In genomic region chr7:144316797-144317196, GRCm38 (mm10) we compare ENCODE assay signal across 10 mouse cellular contexts.
DNase-seq lines count a peak whose midpoint lies in the region; ATAC-seq lines count a peak whose summit lies in the region.
"Had no signal": no experiment of that assay in that cellular context is flagged by ENCODE, and none has a peak within 500 bp of the region (broad histone marks: within the 10 kb centered on the region; RNA-seq: fewer than 3 reads in every experiment).

No protein-coding gene starts in this region.

- no peak overlapping the region for H3K4me3 ChIP-seq in midbrain, embryonic 16.5 days (ENCODE audit: low read depth, low read length)
- no peak overlapping the region for H3K4me3 ChIP-seq in heart, embryonic 11.5 days (ENCODE audit: low read depth, low read length)
- H3K4me3 ChIP-seq: embryonic facial prominence, embryonic 12.5 days had no signal

- 15% methylated on average over 10 of the region's 10 CpGs for WGBS in midbrain, embryonic 16.5 days
- 36% methylated on average over 10 of the region's 10 CpGs for WGBS in heart, embryonic 11.5 days (ENCODE audit: insufficient replicate concordance)

- H3K27me3 ChIP-seq in midbrain, embryonic 16.5 days (ENCODE audit: control insufficient read depth, insufficient read depth, low read depth, low read length) = no peaks in the 10 kb centered on the region
- H3K27me3 ChIP-seq in heart, embryonic 11.5 days (ENCODE audit: control insufficient read depth, insufficient read depth, low read length) = no peaks in the 10 kb centered on the region
- H3K27me3 ChIP-seq: embryonic facial prominence, embryonic 12.5 days had no signal

- peaks cover 14% of the 10 kb centered on the region for H3K4me1 ChIP-seq in midbrain, embryonic 16.5 days (ENCODE audit: control insufficient read depth, insufficient read depth, low read length)
- no peaks in the 10 kb centered on the region for H3K4me1 ChIP-seq in heart, embryonic 11.5 days (ENCODE audit: control insufficient read depth, insufficient read depth, low read length)
- H3K4me1 ChIP-seq: embryonic facial prominence, embryonic 12.5 days had no signal

- H3K9ac ChIP-seq in midbrain, embryonic 16.5 days (ENCODE audit: low read depth, low read length) = 0 out of 2 replicates have a peak overlapping the region, but pooled peaks have one; percentile 4
- H3K9ac ChIP-seq in heart, embryonic 11.5 days (ENCODE audit: low read depth, low read length) = no peak overlapping the region
- H3K9ac ChIP-seq: embryonic facial prominence, embryonic 12.5 days; liver, embryonic 14.5 days had no signal

- H3K36me3 ChIP-seq in midbrain, embryonic 16.5 days (ENCODE audit: control insufficient read depth, insufficient read depth, low read length) = no peaks in the 10 kb centered on the region
- H3K36me3 ChIP-seq in heart, embryonic 11.5 days (ENCODE audit: control insufficient read depth, insufficient read depth, low read length) = no peaks in the 10 kb centered on the region
- H3K36me3 ChIP-seq: embryonic facial prominence, embryonic 12.5 days had no signal

- peak; percentile 74 for DNase-seq in layer of hippocampus, adult 11-12 months (ENCODE audit: low spot score)
- DNase-seq in layer of hippocampus, adult 9-10 months (ENCODE audit: low spot score) = no peak
- peak; percentile 84 for DNase-seq in layer of hippocampus, adult 9-11 months
- DNase-seq in urinary bladder, postnatal 14 days (ENCODE audit: low spot score) = no peak
- DNase-seq in lung, postnatal 36 days = no peak
- DNase-seq in lung, postnatal 25 days (ENCODE audit: low spot score) = no peak

- peak overlapping the region; percentile 26; the same call in 1 of the 2 replicates for H3K27ac ChIP-seq in midbrain, embryonic 16.5 days (ENCODE audit: low read length)
- no peak overlapping the region for H3K27ac ChIP-seq in heart, embryonic 11.5 days (ENCODE audit: low read depth, low read length)
- H3K27ac ChIP-seq: embryonic facial prominence, embryonic 12.5 days; liver, embryonic 14.5 days had no signal

- H3K4me2 ChIP-seq in midbrain, embryonic 16.5 days (ENCODE audit: low read length) = no peak overlapping the region
- no peak overlapping the region for H3K4me2 ChIP-seq in heart, embryonic 11.5 days
- H3K4me2 ChIP-seq: embryonic facial prominence, embryonic 12.5 days had no signal

- ATAC-seq in midbrain, embryonic 16.5 days = peak; percentile 47; the same call in 1 of the 2 replicates
- no peak for ATAC-seq in heart, embryonic 11.5 days (replicated peaks; ENCODE audit: insufficient number of reproducible peaks, low FRiP score, low TSS enrichment)

- H3K9me3 ChIP-seq in midbrain, embryonic 16.5 days (replicated peaks; ENCODE audit: control insufficient read depth, low read length, poor library complexity, severe bottlenecking) = no peaks in the 10 kb centered on the region
- no peaks in the 10 kb centered on the region for H3K9me3 ChIP-seq in heart, embryonic 11.5 days (replicated peaks; ENCODE audit: control insufficient read depth, low read length)
- H3K9me3 ChIP-seq: embryonic facial prominence, embryonic 12.5 days had no signal

Comparison
In these comparisons a context has a peak if more than half of its experiments do, and no peak if none do; other contexts are left out.
1. DNase-seq: peak in layer of hippocampus, adult 11-12 months (single experiment) and layer of hippocampus, adult 9-11 months (single experiment); none in layer of hippocampus, adult 9-10 months (single experiment), urinary bladder, postnatal 14 days (single experiment), lung, postnatal 36 days (single experiment) and lung, postnatal 25 days (single experiment).